Mouse (Mus musculus) ES-Bruce4 (cell line): ENCODE measurements at regions not wholly inside any gene's neighbourhood (a gene's known extent, or its start where the extent isn't known, plus 50 kb on each side); places are given as distances from the start of the nearest gene placed in this dataset.
"Not testable (repeated sequence)": the region's sequence is repeated elsewhere in the genome, so short reads cannot be mapped to it uniquely, and the experiment has no call there.

Experiments used
- CTCF ChIP-seq: IDR thresholded peaks from one replicate; pipeline ENCODE4 v1.8.1; 2011; ENCODE audit warnings: low read depth, low read length
- EP300 ChIP-seq: IDR thresholded peaks from 2 replicates; pipeline ENCODE4 v1.6.1; 2011; ENCODE audit warnings: low read depth, low read length; ENCODE audit not compliant: insufficient read depth

GRCm38 (mm10) chr5:26751196-26751595, 65.8 kb upstream of the Dpp6 start:
- not testable (repeated sequence) for TF ChIP-seq EP300, CTCF
